Mouse (Mus musculus): ENCODE measurements around the gene Celf5. TPM values are rescaled to one million over a fixed set of nuclear protein-coding genes. Genes with fewer than 3 reads are reported as not detected.

Celf5 gene
- polyA plus RNA-seq, 1 experiment from 2014 or later: not detected

GRCm38 (mm10) chr10:81491018-81491417, 8.5 kb upstream of the Celf5 start:
- Histone ChIP-seq H3K9ac (no peak overlapping the region), H3K27ac (replicated peaks) (no peak overlapping the region), H3K36me3 (replicated peaks) (peaks cover 75% of the 10 kb centered on the region), H3K4me3 (replicated peaks) (no peak overlapping the region), H3K9me3 (replicated peaks) (no peaks in the 10 kb centered on the region), H3K27me3 (no peaks in the 10 kb centered on the region), H3K4me2 (no peak overlapping the region), H3K4me1 (replicated peaks) (peaks cover 24% of the 10 kb centered on the region)
- ATAC-seq (ENCODE audit: insufficient read depth): no peak
- 79% methylated on average over 9 of the region's 9 CpGs for WGBS (ENCODE audit: insufficient replicate concordance)

GRCm38 (mm10) chr10:81489941-81490340, 7.4 kb upstream of the Celf5 start:
- no peak overlapping the region for H3K9ac ChIP-seq
- no peaks in the 10 kb centered on the region for H3K27me3 ChIP-seq
- ATAC-seq (ENCODE audit: insufficient read depth): no peak
- H3K4me2 ChIP-seq: no peak overlapping the region
- H3K4me1 ChIP-seq (replicated peaks): peaks cover 27% of the 10 kb centered on the region
- no peak overlapping the region for H3K27ac ChIP-seq (replicated peaks)
- no peak overlapping the region for H3K4me3 ChIP-seq (replicated peaks)
- 75% methylated on average over 14 of the region's 14 CpGs for WGBS (ENCODE audit: insufficient replicate concordance)
- H3K36me3 ChIP-seq (replicated peaks): peaks cover 75% of the 10 kb centered on the region
- no peaks in the 10 kb centered on the region for H3K9me3 ChIP-seq (replicated peaks)

GRCm38 (mm10) chr10:81488081-81488480, 5.6 kb upstream of the Celf5 start:
- Histone ChIP-seq H3K27ac (replicated peaks) (no peak overlapping the region), H3K9me3 (replicated peaks) (no peaks in the 10 kb centered on the region), H3K4me2 (no peak overlapping the region), H3K4me1 (replicated peaks) (0 out of 2 replicates have a peak, but pooled peaks cover 12% of the 10 kb centered on the region), H3K4me3 (replicated peaks) (no peak overlapping the region), H3K27me3 (peaks cover under 1% of the 10 kb centered on the region), H3K36me3 (replicated peaks) (peaks cover 67% of the 10 kb centered on the region), H3K9ac (no peak overlapping the region)
- ATAC-seq (ENCODE audit: insufficient read depth): no peak
- WGBS (ENCODE audit: insufficient replicate concordance): 78% methylated on average over 11 of the region's 11 CpGs

GRCm38 (mm10) chr10:81486496-81486895, 4.0 kb upstream of the Celf5 start:
- Histone ChIP-seq H3K27ac (replicated peaks) (no peak overlapping the region), H3K9ac (no peak overlapping the region), H3K4me3 (replicated peaks) (no peak overlapping the region), H3K27me3 (peaks cover 17% of the 10 kb centered on the region), H3K9me3 (replicated peaks) (no peaks in the 10 kb centered on the region), H3K36me3 (replicated peaks) (peaks cover 52% of the 10 kb centered on the region), H3K4me2 (no peak overlapping the region), H3K4me1 (replicated peaks) (peaks cover 22% of the 10 kb centered on the region)
- no peak for ATAC-seq (ENCODE audit: insufficient read depth)
- WGBS (ENCODE audit: insufficient replicate concordance): 77% methylated on average over 10 of the region's 10 CpGs

GRCm38 (mm10) chr10:81485479-81486018, 3.0 kb upstream of the Celf5 start:
- 45% methylated on average over 7 of the region's 7 CpGs for WGBS (ENCODE audit: insufficient replicate concordance)
- ATAC-seq (ENCODE audit: insufficient read depth): peak; percentile 8; the same call in 1 of the 2 replicates
- peaks cover 22% of the 10 kb centered on the region for H3K4me1 ChIP-seq (replicated peaks)
- H3K9ac ChIP-seq: no peak overlapping the region
- no peak overlapping the region for H3K27ac ChIP-seq (replicated peaks)
- no peaks in the 10 kb centered on the region for H3K9me3 ChIP-seq (replicated peaks)
- H3K27me3 ChIP-seq: peaks cover 26% of the 10 kb centered on the region
- no peak overlapping the region for H3K4me2 ChIP-seq
- peaks cover 42% of the 10 kb centered on the region for H3K36me3 ChIP-seq (replicated peaks)
- no peak overlapping the region for H3K4me3 ChIP-seq (replicated peaks)

GRCm38 (mm10) chr10:81485060-81485449, 2.5 kb upstream of the Celf5 start:
- ATAC-seq (ENCODE audit: insufficient read depth): no peak; the same call in 1 of the 2 replicates
- H3K36me3 ChIP-seq (replicated peaks): peaks cover 37% of the 10 kb centered on the region
- no peak overlapping the region for H3K4me3 ChIP-seq (replicated peaks)
- H3K27me3 ChIP-seq: peaks cover 31% of the 10 kb centered on the region
- peaks cover 22% of the 10 kb centered on the region for H3K4me1 ChIP-seq (replicated peaks)
- H3K9ac ChIP-seq: no peak overlapping the region
- no peaks in the 10 kb centered on the region for H3K9me3 ChIP-seq (replicated peaks)
- no peak overlapping the region for H3K27ac ChIP-seq (replicated peaks)
- no peak overlapping the region for H3K4me2 ChIP-seq
- WGBS (ENCODE audit: insufficient replicate concordance): 14% methylated on average over 2 of the region's 2 CpGs

GRCm38 (mm10) chr10:81484441-81485059, 2.0 kb upstream of the Celf5 start:
- no peak overlapping the region for H3K4me3 ChIP-seq (replicated peaks)
- H3K27ac ChIP-seq (replicated peaks): no peak overlapping the region
- H3K9me3 ChIP-seq (replicated peaks): no peaks in the 10 kb centered on the region
- H3K36me3 ChIP-seq (replicated peaks): peaks cover 32% of the 10 kb centered on the region
- peaks cover 36% of the 10 kb centered on the region for H3K27me3 ChIP-seq
- H3K9ac ChIP-seq: no peak overlapping the region
- WGBS (ENCODE audit: insufficient replicate concordance): 54% methylated on average over 6 of the region's 6 CpGs
- ATAC-seq (ENCODE audit: insufficient read depth): no peak
- peaks cover 22% of the 10 kb centered on the region for H3K4me1 ChIP-seq (replicated peaks)
- H3K4me2 ChIP-seq: no peak overlapping the region

GRCm38 (mm10) chr10:81483983-81484382, 1.5 kb upstream of the Celf5 start:
- Histone ChIP-seq H3K27me3 (peaks cover 39% of the 10 kb centered on the region), H3K27ac (replicated peaks) (no peak overlapping the region), H3K9ac (no peak overlapping the region), H3K9me3 (replicated peaks) (no peaks in the 10 kb centered on the region), H3K4me3 (replicated peaks) (no peak overlapping the region), H3K4me2 (no peak overlapping the region), H3K36me3 (replicated peaks) (peaks cover 26% of the 10 kb centered on the region), H3K4me1 (replicated peaks) (peaks cover 22% of the 10 kb centered on the region)
- ATAC-seq (ENCODE audit: insufficient read depth): no peak
- WGBS (ENCODE audit: insufficient replicate concordance): 13% methylated on average over 9 of the region's 9 CpGs

GRCm38 (mm10) chr10:81481605-81482532, 640 bp downstream of the Celf5 start:
- no peaks in the 10 kb centered on the region for H3K9me3 ChIP-seq (replicated peaks)
- peak overlapping the region; percentile 70 for H3K4me2 ChIP-seq
- no peak overlapping the region for H3K9ac ChIP-seq
- H3K27ac ChIP-seq (replicated peaks): no peak overlapping the region
- 4% methylated on average over 35 of the region's 35 CpGs for WGBS (ENCODE audit: insufficient replicate concordance)
- H3K4me1 ChIP-seq (replicated peaks): peaks cover 29% of the 10 kb centered on the region
- peaks cover 5% of the 10 kb centered on the region for H3K36me3 ChIP-seq (replicated peaks)
- no peak for ATAC-seq (ENCODE audit: insufficient read depth)
- peaks cover 60% of the 10 kb centered on the region for H3K27me3 ChIP-seq
- peak overlapping the region; percentile 42 for H3K4me3 ChIP-seq (replicated peaks)

GRCm38 (mm10) chr10:81474461-81474860, 8.0 kb downstream of the Celf5 start:
- Histone ChIP-seq H3K27me3 (peaks cover 98% of the 10 kb centered on the region), H3K4me1 (replicated peaks) (peaks cover 9% of the 10 kb centered on the region), H3K27ac (replicated peaks) (no peak overlapping the region), H3K4me3 (replicated peaks) (no peak overlapping the region), H3K4me2 (no peak overlapping the region), H3K9me3 (replicated peaks) (no peaks in the 10 kb centered on the region), H3K36me3 (replicated peaks) (no peaks in the 10 kb centered on the region), H3K9ac (no peak overlapping the region)
- ATAC-seq (ENCODE audit: insufficient read depth): no peak
- 52% methylated on average over 10 of the region's 10 CpGs for WGBS (ENCODE audit: insufficient replicate concordance)

GRCm38 (mm10) chr10:81473003-81473451, 9.5 kb downstream of the Celf5 start:
- Histone ChIP-seq H3K27me3 (peaks cover 100% of the 10 kb centered on the region), H3K4me3 (replicated peaks) (no peak overlapping the region), H3K4me2 (no peak overlapping the region), H3K9ac (no peak overlapping the region), H3K36me3 (replicated peaks) (no peaks in the 10 kb centered on the region), H3K9me3 (replicated peaks) (no peaks in the 10 kb centered on the region), H3K27ac (replicated peaks) (no peak overlapping the region), H3K4me1 (replicated peaks) (peaks cover 9% of the 10 kb centered on the region)
- no peak for ATAC-seq (ENCODE audit: insufficient read depth)
- 3% methylated on average over 22 of the region's 22 CpGs for WGBS (ENCODE audit: insufficient replicate concordance)
